Mouse (Mus musculus): ENCODE results near the gene Neu4. TPM values are rescaled to one million over a fixed set of nuclear protein-coding genes. Genes with fewer than 3 reads are reported as not detected.
"Not testable (repeated sequence)": the region's sequence is repeated elsewhere in the genome, so short reads cannot be mapped to it uniquely, and the experiment has no call there.

Neu4 gene
- not detected in 2 replicates for polyA plus RNA-seq (2014; fragmentation: Nextera tagmentation; extraction: Ambion mirVana)

DNA sequence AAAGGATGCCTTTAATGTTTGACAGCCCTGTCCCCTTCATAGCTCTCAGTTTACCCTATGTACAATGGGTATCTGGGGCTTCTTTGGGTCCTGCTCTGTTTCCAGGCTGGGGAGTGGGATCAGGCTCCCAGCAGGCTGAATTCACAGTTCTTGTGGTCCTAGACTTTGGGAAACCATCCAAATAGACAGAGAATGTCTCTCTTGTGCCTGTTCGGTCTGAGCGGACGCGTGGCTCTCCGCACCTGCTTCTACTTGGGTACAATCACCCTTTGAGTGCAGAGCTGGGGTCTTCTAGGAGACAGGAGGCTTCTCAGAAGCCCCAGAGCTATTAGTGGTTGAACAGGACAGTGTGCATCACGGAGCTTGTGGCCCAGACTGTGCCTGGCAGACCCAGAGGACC, at the start of gene Neu4:
TSS of gene Neu4 (plus strand) at position 301 of the 400 bp plus-strand sequence.
- ATAC-seq (ENCODE audit: insufficient number of reproducible peaks, insufficient read depth, low FRiP score, low read depth) = no peak
- Histone ChIP-seq H3K9ac (ENCODE audit: low read length) (no peak within 1 kb of the TSS), H3K27ac (replicated peaks in 1 of 2; ENCODE audit: control insufficient read depth in 1 of 2, insufficient read depth in 1 of 2, low read depth in 2 of 2, low read length in 2 of 2) (no peak within 1 kb of the TSS), H3K36me3 (ENCODE audit: control insufficient read depth, insufficient read depth, low read length) (no peaks in the 10 kb centered on the region), H3K4me3 (ENCODE audit: control insufficient read depth in 1 of 2, insufficient read depth in 1 of 2, low read depth in 1 of 2, low read length in 2 of 2) (no peak within 1 kb of the TSS), H3K4me1 (ENCODE audit: control insufficient read depth in 2 of 2, insufficient read depth in 2 of 2, low read length in 2 of 2) (no peaks in the 10 kb centered on the region), H3K4me2 (ENCODE audit: low read length) (no peak within 1 kb of the TSS), H3K9me3 (ENCODE audit: control insufficient read depth, low read length) (no peaks in the 10 kb centered on the region), H3K27me3 (ENCODE audit: control insufficient read depth, insufficient read depth, low read length) (no peaks in the 10 kb centered on the region)
- 88% methylated on average over 6 of the region's 6 CpGs for WGBS

DNA sequence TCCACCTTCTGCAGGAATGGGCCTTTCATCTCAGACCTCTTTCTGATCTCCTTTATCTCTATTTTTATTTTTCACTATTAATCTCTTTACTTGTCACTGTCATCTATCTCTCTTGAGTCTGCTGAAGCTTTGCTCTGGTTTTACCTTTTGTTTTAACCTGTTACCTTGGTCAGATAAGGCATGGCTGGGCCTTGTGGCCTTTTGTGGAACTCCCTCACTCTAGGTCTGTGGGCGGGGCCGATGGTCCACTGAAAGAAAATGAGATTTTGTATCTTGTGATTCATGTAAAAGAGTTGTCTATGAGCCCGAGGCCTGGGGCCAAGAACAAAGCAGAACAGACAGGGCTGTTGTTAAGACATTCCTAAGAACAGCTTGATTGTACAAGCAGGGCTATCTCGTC, 49.5 kb upstream of the Neu4 start:
- ATAC-seq (ENCODE audit: insufficient number of reproducible peaks, insufficient read depth, low FRiP score, low read depth); H3K9me3 ChIP-seq (ENCODE audit: control insufficient read depth, low read length); H3K4me1 ChIP-seq (ENCODE audit: control insufficient read depth in 2 of 2, insufficient read depth in 2 of 2, low read length in 2 of 2); H3K27ac ChIP-seq (replicated peaks in 1 of 2; ENCODE audit: control insufficient read depth in 1 of 2, insufficient read depth in 1 of 2, low read depth in 2 of 2, low read length in 2 of 2); H3K36me3 ChIP-seq (ENCODE audit: control insufficient read depth, insufficient read depth, low read length); H3K9ac ChIP-seq (ENCODE audit: low read length); H3K27me3 ChIP-seq (ENCODE audit: control insufficient read depth, insufficient read depth, low read length); H3K4me2 ChIP-seq (ENCODE audit: low read length); H3K4me3 ChIP-seq (ENCODE audit: control insufficient read depth in 1 of 2, insufficient read depth in 1 of 2, low read depth in 1 of 2, low read length in 2 of 2): not testable (repeated sequence)
- WGBS = no CpG with 5 or more reads among the region's 4 CpGs

DNA sequence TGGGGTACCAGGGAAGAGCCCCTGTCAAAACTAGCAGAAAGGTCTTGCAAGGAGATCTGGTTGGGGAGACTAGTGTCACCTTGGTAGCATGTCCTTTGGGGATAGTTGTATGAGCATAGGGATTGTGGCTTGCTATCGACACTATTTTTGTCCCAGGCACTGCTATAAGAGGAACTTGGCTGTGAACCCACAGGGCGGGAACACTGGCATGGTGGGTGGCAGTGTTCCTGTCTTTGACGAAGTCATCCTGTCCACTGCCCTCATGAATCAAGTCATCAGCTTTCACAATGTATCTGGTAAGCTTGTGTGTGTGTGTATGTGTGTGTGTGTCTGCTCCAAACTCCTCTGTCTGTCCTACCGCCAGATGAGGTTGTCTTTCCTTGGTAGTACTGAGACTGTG, 44.5 kb upstream of the Neu4 start:
- not testable (repeated sequence) for H3K4me3 ChIP-seq (ENCODE audit: control insufficient read depth in 1 of 2, insufficient read depth in 1 of 2, low read depth in 1 of 2, low read length in 2 of 2); ATAC-seq (ENCODE audit: insufficient number of reproducible peaks, insufficient read depth, low FRiP score, low read depth); H3K9me3 ChIP-seq (ENCODE audit: control insufficient read depth, low read length); H3K27ac ChIP-seq (replicated peaks in 1 of 2; ENCODE audit: control insufficient read depth in 1 of 2, insufficient read depth in 1 of 2, low read depth in 2 of 2, low read length in 2 of 2); H3K27me3 ChIP-seq (ENCODE audit: control insufficient read depth, insufficient read depth, low read length); H3K9ac ChIP-seq (ENCODE audit: low read length); H3K4me1 ChIP-seq (ENCODE audit: control insufficient read depth in 2 of 2, insufficient read depth in 2 of 2, low read length in 2 of 2); H3K4me2 ChIP-seq (ENCODE audit: low read length); H3K36me3 ChIP-seq (ENCODE audit: control insufficient read depth, insufficient read depth, low read length)
- no CpG with 5 or more reads among the region's 4 CpGs for WGBS

DNA sequence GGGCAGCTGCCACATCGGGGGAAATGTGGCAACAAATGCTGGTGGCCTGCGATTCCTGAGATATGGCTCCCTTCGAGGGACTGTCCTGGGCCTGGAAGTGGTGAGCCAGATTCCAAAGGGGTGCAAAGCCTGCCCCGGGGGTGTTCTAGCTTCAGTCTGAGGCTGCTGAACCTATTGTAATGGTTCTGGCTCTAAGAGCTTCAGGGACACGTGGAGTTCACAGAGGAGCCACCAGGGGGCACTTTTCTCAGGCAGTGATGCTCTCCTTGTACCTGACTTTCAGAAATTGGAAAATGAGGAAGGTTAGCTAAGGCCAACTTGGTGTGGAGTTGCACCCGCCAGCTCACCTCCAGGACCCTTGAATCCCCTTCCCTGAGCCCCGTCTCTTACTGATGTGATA, 42.0 kb upstream of the Neu4 start:
- H3K9me3 ChIP-seq (ENCODE audit: control insufficient read depth, low read length); H3K4me2 ChIP-seq (ENCODE audit: low read length); H3K27me3 ChIP-seq (ENCODE audit: control insufficient read depth, insufficient read depth, low read length); H3K4me3 ChIP-seq (ENCODE audit: control insufficient read depth in 1 of 2, insufficient read depth in 1 of 2, low read depth in 1 of 2, low read length in 2 of 2); H3K27ac ChIP-seq (replicated peaks in 1 of 2; ENCODE audit: control insufficient read depth in 1 of 2, insufficient read depth in 1 of 2, low read depth in 2 of 2, low read length in 2 of 2); H3K36me3 ChIP-seq (ENCODE audit: control insufficient read depth, insufficient read depth, low read length); H3K4me1 ChIP-seq (ENCODE audit: control insufficient read depth in 2 of 2, insufficient read depth in 2 of 2, low read length in 2 of 2); ATAC-seq (ENCODE audit: insufficient number of reproducible peaks, insufficient read depth, low FRiP score, low read depth); H3K9ac ChIP-seq (ENCODE audit: low read length): not testable (repeated sequence)
- no CpG with 5 or more reads among the region's 7 CpGs for WGBS

DNA sequence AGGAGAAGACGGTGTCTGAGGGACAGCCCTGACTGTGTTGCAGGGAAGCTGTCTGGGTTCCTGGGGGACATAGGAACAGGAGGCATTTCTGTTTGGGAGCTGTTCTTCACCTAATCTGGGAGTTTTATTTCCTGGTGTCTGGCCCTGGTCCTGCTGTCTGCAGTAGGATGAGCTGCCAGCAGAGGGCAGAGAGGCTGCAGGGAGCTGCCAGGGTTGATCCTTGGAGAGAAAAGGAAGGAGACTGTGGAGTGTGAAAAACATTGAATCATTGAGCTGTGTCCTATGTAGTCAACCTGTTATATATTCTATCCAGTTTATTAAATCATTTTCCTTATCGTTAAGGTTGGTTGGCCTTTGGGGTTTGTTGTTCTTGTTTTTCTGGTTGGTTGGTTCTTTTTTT, 39.3 kb upstream of the Neu4 start:
- H3K4me2 ChIP-seq (ENCODE audit: low read length); H3K9me3 ChIP-seq (ENCODE audit: control insufficient read depth, low read length); H3K27ac ChIP-seq (replicated peaks in 1 of 2; ENCODE audit: control insufficient read depth in 1 of 2, insufficient read depth in 1 of 2, low read depth in 2 of 2, low read length in 2 of 2); H3K27me3 ChIP-seq (ENCODE audit: control insufficient read depth, insufficient read depth, low read length); H3K4me1 ChIP-seq (ENCODE audit: control insufficient read depth in 2 of 2, insufficient read depth in 2 of 2, low read length in 2 of 2); H3K4me3 ChIP-seq (ENCODE audit: control insufficient read depth in 1 of 2, insufficient read depth in 1 of 2, low read depth in 1 of 2, low read length in 2 of 2); H3K36me3 ChIP-seq (ENCODE audit: control insufficient read depth, insufficient read depth, low read length); ATAC-seq (ENCODE audit: insufficient number of reproducible peaks, insufficient read depth, low FRiP score, low read depth); H3K9ac ChIP-seq (ENCODE audit: low read length): not testable (repeated sequence)
- WGBS = no CpG with 5 or more reads among the region's 2 CpGs

DNA sequence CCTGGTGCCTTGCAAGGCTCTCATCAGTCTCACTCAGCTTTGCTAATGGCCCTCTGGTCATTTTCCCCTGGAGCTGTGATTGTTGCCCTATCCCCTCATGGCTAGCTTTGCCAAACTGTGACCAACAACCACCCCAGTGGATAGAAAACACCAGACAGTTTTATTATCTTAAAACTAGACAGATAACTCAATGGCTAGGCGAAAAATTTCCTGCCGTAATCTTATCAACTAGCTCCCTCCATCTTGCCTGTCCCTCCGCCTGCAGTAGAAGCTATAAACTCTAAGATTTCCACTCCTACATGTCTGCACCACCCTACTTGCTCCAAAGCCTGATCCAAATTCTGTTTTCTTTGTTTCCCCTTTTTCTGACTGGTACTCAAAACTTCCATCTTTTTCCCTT, 34.1 kb upstream of the Neu4 start:
- Histone ChIP-seq H3K27ac (replicated peaks in 1 of 2; ENCODE audit: control insufficient read depth in 1 of 2, insufficient read depth in 1 of 2, low read depth in 2 of 2, low read length in 2 of 2) (no peak overlapping the region), H3K4me2 (ENCODE audit: low read length) (no peak overlapping the region), H3K9me3 (ENCODE audit: control insufficient read depth, low read length) (no peaks in the 10 kb centered on the region), H3K36me3 (ENCODE audit: control insufficient read depth, insufficient read depth, low read length) (no peaks in the 10 kb centered on the region), H3K9ac (ENCODE audit: low read length) (no peak overlapping the region), H3K4me1 (ENCODE audit: control insufficient read depth in 2 of 2, insufficient read depth in 2 of 2, low read length in 2 of 2) (no peaks in the 10 kb centered on the region), H3K4me3 (ENCODE audit: control insufficient read depth in 1 of 2, insufficient read depth in 1 of 2, low read depth in 1 of 2, low read length in 2 of 2) (no peak overlapping the region), H3K27me3 (ENCODE audit: control insufficient read depth, insufficient read depth, low read length) (no peaks in the 10 kb centered on the region)
- ATAC-seq (ENCODE audit: insufficient number of reproducible peaks, insufficient read depth, low FRiP score, low read depth) = no peak
- 34% methylated on average over 3 of the region's 3 CpGs for WGBS

DNA sequence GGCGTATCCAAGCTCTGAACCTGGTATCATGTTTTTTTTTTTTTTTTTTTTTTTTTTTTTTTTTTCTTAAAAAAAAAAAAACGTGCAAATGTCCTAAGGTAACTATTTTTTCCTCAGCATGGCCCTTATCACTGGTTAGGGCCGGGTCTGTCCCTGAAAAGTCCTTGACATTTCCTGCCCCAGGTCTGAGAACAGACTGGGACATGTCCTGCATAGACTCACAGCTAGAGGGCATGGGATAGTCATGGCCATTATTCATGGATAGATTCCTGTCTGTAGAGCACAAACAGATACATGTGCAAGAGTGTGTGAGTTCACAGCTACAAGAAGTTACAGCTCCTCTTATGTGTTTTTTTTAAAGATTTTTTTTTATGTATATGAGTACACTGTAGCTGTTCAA, 31.5 kb upstream of the Neu4 start:
- ATAC-seq (ENCODE audit: insufficient number of reproducible peaks, insufficient read depth, low FRiP score, low read depth) = no peak
- Histone ChIP-seq H3K36me3 (ENCODE audit: control insufficient read depth, insufficient read depth, low read length) (no peaks in the 10 kb centered on the region), H3K9me3 (ENCODE audit: control insufficient read depth, low read length) (no peaks in the 10 kb centered on the region), H3K9ac (ENCODE audit: low read length) (no peak overlapping the region), H3K4me2 (ENCODE audit: low read length) (no peak overlapping the region), H3K27ac (replicated peaks in 1 of 2; ENCODE audit: control insufficient read depth in 1 of 2, insufficient read depth in 1 of 2, low read depth in 2 of 2, low read length in 2 of 2) (no peak overlapping the region), H3K4me3 (ENCODE audit: control insufficient read depth in 1 of 2, insufficient read depth in 1 of 2, low read depth in 1 of 2, low read length in 2 of 2) (no peak overlapping the region), H3K27me3 (ENCODE audit: control insufficient read depth, insufficient read depth, low read length) (no peaks in the 10 kb centered on the region), H3K4me1 (ENCODE audit: control insufficient read depth in 2 of 2, insufficient read depth in 2 of 2, low read length in 2 of 2) (no peaks in the 10 kb centered on the region)
- 42% methylated on average over 3 of the region's 3 CpGs for WGBS

DNA sequence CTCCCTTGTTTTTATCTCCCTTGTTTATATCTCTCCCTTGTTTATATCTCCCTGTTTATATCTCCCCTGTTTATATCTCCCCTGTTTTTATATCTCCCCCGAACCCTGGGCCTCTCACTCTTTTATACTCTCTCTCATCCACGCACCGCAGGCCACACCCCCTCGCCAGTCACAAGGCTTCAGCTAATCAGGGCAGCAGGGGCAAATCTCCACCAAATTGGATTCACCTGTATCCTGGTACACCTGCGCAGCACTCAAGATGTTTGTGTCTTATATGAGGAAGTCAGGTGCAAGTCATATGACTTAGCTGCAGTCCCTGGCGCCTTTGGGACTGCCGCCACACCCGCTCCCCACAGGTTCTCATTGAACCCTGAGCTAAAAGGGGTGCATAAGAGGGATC, 30.0 kb upstream of the Neu4 start, which contains the start of gene Gal3st2c:
TSS of gene Gal3st2c (plus strand) at position 301 of the 400 bp plus-strand sequence.
- not testable (repeated sequence) for H3K27me3 ChIP-seq (ENCODE audit: control insufficient read depth, insufficient read depth, low read length); H3K27ac ChIP-seq (replicated peaks in 1 of 2; ENCODE audit: control insufficient read depth in 1 of 2, insufficient read depth in 1 of 2, low read depth in 2 of 2, low read length in 2 of 2); H3K9me3 ChIP-seq (ENCODE audit: control insufficient read depth, low read length); H3K9ac ChIP-seq (ENCODE audit: low read length); H3K4me1 ChIP-seq (ENCODE audit: control insufficient read depth in 2 of 2, insufficient read depth in 2 of 2, low read length in 2 of 2); ATAC-seq (ENCODE audit: insufficient number of reproducible peaks, insufficient read depth, low FRiP score, low read depth); H3K4me3 ChIP-seq (ENCODE audit: control insufficient read depth in 1 of 2, insufficient read depth in 1 of 2, low read depth in 1 of 2, low read length in 2 of 2); H3K36me3 ChIP-seq (ENCODE audit: control insufficient read depth, insufficient read depth, low read length); H3K4me2 ChIP-seq (ENCODE audit: low read length)
- 81% methylated on average over 7 of the region's 8 CpGs for WGBS

Data from heart, embryonic 14.5 days (tissue).